Mouse (Mus musculus) spleen, adult 18-20 months (tissue): ENCODE measurements around the gene C530008M17Rik.

Experiments used
- DNase-seq, 2 experiments: peaks; one replicate each; pipeline ENCODE4 v3.0.0; 2022; ENCODE audit warnings: mixed read lengths in 2 of 2

Gene C530008M17Rik

GRCm38 (mm10) chr5:76705307-76706173, 49.2 kb downstream of the C530008M17Rik start:
- no peak for DNase-seq

- DNase-seq: no peak
These were observed 50.8 kb downstream of the C530008M17Rik start for GRCm38 (mm10) chr5:76707072-76707471.

GRCm38 (mm10) chr5:76708004-76708403, 51.7 kb downstream of the C530008M17Rik start:
- no peak for DNase-seq

GRCm38 (mm10) chr5:76713743-76714142, 57.4 kb downstream of the C530008M17Rik start:
- DNase-seq: no peak

- DNase-seq: no peak
These were observed 63.6 kb downstream of the C530008M17Rik start for GRCm38 (mm10) chr5:76719954-76720353.

- DNase-seq: no peak
These were observed 68.6 kb downstream of the C530008M17Rik start for GRCm38 (mm10) chr5:76724878-76725277.

- no peak for DNase-seq
These were observed 70.3 kb downstream of the C530008M17Rik start for GRCm38 (mm10) chr5:76726518-76727103.

GRCm38 (mm10) chr5:76733055-76733641, 76.8 kb downstream of the C530008M17Rik start:
- no peak for DNase-seq

GRCm38 (mm10) chr5:76741463-76741862, 85.2 kb downstream of the C530008M17Rik start:
- DNase-seq: no peak

GRCm38 (mm10) chr5:76742076-76742475, 85.8 kb downstream of the C530008M17Rik start:
- DNase-seq: no peak

- no peak for DNase-seq
These were observed 88.5 kb downstream of the C530008M17Rik start for GRCm38 (mm10) chr5:76744737-76745209.

GRCm38 (mm10) chr5:76747851-76748250, 91.5 kb downstream of the C530008M17Rik start:
- DNase-seq: no peak

GRCm38 (mm10) chr5:76752351-76752750, 96.0 kb downstream of the C530008M17Rik start:
- DNase-seq: no peak

GRCm38 (mm10) chr5:76760349-76760748, 104.0 kb downstream of the C530008M17Rik start:
- DNase-seq: no peak

- no peak for DNase-seq
These were observed 105.9 kb downstream of the C530008M17Rik start for GRCm38 (mm10) chr5:76762030-76762698.

- no peak for DNase-seq
These were observed 106.9 kb downstream of the C530008M17Rik start for GRCm38 (mm10) chr5:76763148-76763701.

GRCm38 (mm10) chr5:76763731-76764130, 107.4 kb downstream of the C530008M17Rik start:
- DNase-seq: no peak

GRCm38 (mm10) chr5:76769014-76769413, 112.7 kb downstream of the C530008M17Rik start:
- no peak for DNase-seq

- DNase-seq: no peak
These were observed 113.3 kb downstream of the C530008M17Rik start for GRCm38 (mm10) chr5:76769572-76769971.

- DNase-seq: no peak
These were observed 115.1 kb downstream of the C530008M17Rik start for GRCm38 (mm10) chr5:76771371-76771770.

- no peak for DNase-seq
These were observed 116.5 kb downstream of the C530008M17Rik start for GRCm38 (mm10) chr5:76772831-76773230.

- no peak for DNase-seq
These were observed 117.3 kb downstream of the C530008M17Rik start for GRCm38 (mm10) chr5:76773492-76774158.
